Comparison of ENCODE assay signal across 15 mouse cellular contexts in genomic region chr2:146257037-146257436, GRCm38 (mm10). TPM values are rescaled to one million over a fixed set of nuclear protein-coding genes. Genes with fewer than 3 reads are reported as not detected.
DNase-seq lines count a peak whose midpoint lies in the region; ATAC-seq lines count a peak whose summit lies in the region.
"Had no signal": no experiment of that assay in that cellular context is flagged by ENCODE, and none has a peak within 500 bp of the region (broad histone marks: within the 10 kb centered on the region; RNA-seq: fewer than 3 reads in every experiment).

No protein-coding gene starts in this region.

- H3K27ac ChIP-seq in hindbrain, embryonic 11.5 days (ENCODE audit: low read depth, low read length), result no peak overlapping the region
- H3K27ac ChIP-seq in hindbrain, embryonic 13.5 days, result no peak overlapping the region
- H3K27ac ChIP-seq in midbrain, embryonic 10.5 days (replicated peaks), result no peak overlapping the region
- H3K27ac ChIP-seq in midbrain, embryonic 16.5 days (ENCODE audit: low read length), result no peak overlapping the region; the same call in 1 of the 2 replicates
- H3K27ac ChIP-seq in forebrain, embryonic 14.5 days (ENCODE audit: low read depth, low read length), result peak overlapping the region; percentile 39
- H3K27ac ChIP-seq in stomach, embryonic 14.5 days (ENCODE audit: low read length), result no peak overlapping the region
- H3K27ac ChIP-seq: heart, embryonic 13.5 days; kidney, embryonic 15.5 days had no signal

- H3K4me3 ChIP-seq in hindbrain, embryonic 11.5 days (ENCODE audit: low read depth, low read length), result no peak overlapping the region
- H3K4me3 ChIP-seq in hindbrain, embryonic 13.5 days, result no peak overlapping the region
- H3K4me3 ChIP-seq in midbrain, embryonic 10.5 days, result no peak overlapping the region
- H3K4me3 ChIP-seq in midbrain, embryonic 16.5 days (ENCODE audit: low read depth, low read length), result no peak overlapping the region
- no peak overlapping the region for H3K4me3 ChIP-seq in forebrain, embryonic 14.5 days (ENCODE audit: low read depth, low read length)
- H3K4me3 ChIP-seq in stomach, embryonic 14.5 days (ENCODE audit: low read depth, low read length), result no peak overlapping the region
- H3K4me3 ChIP-seq: heart, embryonic 13.5 days; kidney, embryonic 15.5 days had no signal

- H3K9ac ChIP-seq in hindbrain, embryonic 11.5 days (ENCODE audit: low read depth, low read length), result no peak overlapping the region
- H3K9ac ChIP-seq in hindbrain, embryonic 13.5 days, result no peak overlapping the region
- no peak overlapping the region for H3K9ac ChIP-seq in midbrain, embryonic 16.5 days (ENCODE audit: low read depth, low read length)
- no peak overlapping the region for H3K9ac ChIP-seq in forebrain, embryonic 14.5 days (ENCODE audit: low read length)
- H3K9ac ChIP-seq in stomach, embryonic 14.5 days (replicated peaks; ENCODE audit: low read depth, low read length), result no peak overlapping the region
- H3K9ac ChIP-seq: heart, embryonic 13.5 days; kidney, embryonic 15.5 days had no signal

- no peaks in the 10 kb centered on the region for H3K36me3 ChIP-seq in hindbrain, embryonic 11.5 days (ENCODE audit: control insufficient read depth, insufficient read depth, low read length)
- no peaks in the 10 kb centered on the region for H3K36me3 ChIP-seq in hindbrain, embryonic 13.5 days
- H3K36me3 ChIP-seq in midbrain, embryonic 10.5 days, result no peaks in the 10 kb centered on the region
- no peaks in the 10 kb centered on the region for H3K36me3 ChIP-seq in midbrain, embryonic 16.5 days (ENCODE audit: control insufficient read depth, insufficient read depth, low read length)
- H3K36me3 ChIP-seq in forebrain, embryonic 14.5 days (ENCODE audit: control insufficient read depth, insufficient read depth, low read length), result no peaks in the 10 kb centered on the region
- no peaks in the 10 kb centered on the region for H3K36me3 ChIP-seq in stomach, embryonic 14.5 days (ENCODE audit: control insufficient read depth, insufficient read depth, low read length)
- H3K36me3 ChIP-seq: heart, embryonic 13.5 days; kidney, embryonic 15.5 days had no signal

- ATAC-seq in hindbrain, embryonic 11.5 days (ENCODE audit: low FRiP score), result peak; percentile 31; the same call in 1 of the 2 replicates
- no peak for ATAC-seq in hindbrain, embryonic 13.5 days (ENCODE audit: low FRiP score)
- no peak for ATAC-seq in midbrain, embryonic 16.5 days
- peak; percentile 75 for ATAC-seq in forebrain, embryonic 14.5 days
- peak; percentile 79 for ATAC-seq in stomach, embryonic 14.5 days (ENCODE audit: insufficient number of reproducible peaks, insufficient read depth, low FRiP score, low read depth)

- 48% methylated on average over 3 of the region's 3 CpGs for WGBS in hindbrain, embryonic 11.5 days
- WGBS in hindbrain, embryonic 13.5 days, result 34% methylated on average over 3 of the region's 3 CpGs
- WGBS in midbrain, embryonic 10.5 days, result 48% methylated on average over 3 of the region's 3 CpGs
- 18% methylated on average over 3 of the region's 3 CpGs for WGBS in midbrain, embryonic 16.5 days
- WGBS in forebrain, embryonic 14.5 days, result 6% methylated on average over 3 of the region's 3 CpGs
- 33% methylated on average over 3 of the region's 3 CpGs for WGBS in stomach, embryonic 14.5 days

- no peak for DNase-seq in hindbrain, embryonic 11.5 days (ENCODE audit: low spot score)
- DNase-seq in midbrain, embryonic 10.5 days (ENCODE audit: low spot score), result peak; percentile 13
- peak; percentile 89 for DNase-seq in forebrain, embryonic 14.5 days (ENCODE audit: low spot score)
- no peak for DNase-seq in gastrocnemius, adult 8-10 months (ENCODE audit: low spot score in 2 of 2)
- DNase-seq in urinary bladder, postnatal 14 days (ENCODE audit: low spot score), result no peak
- DNase-seq: cerebellum, adult 9-10 months; right cerebral cortex, postnatal 25 days had no signal

- H3K4me2 ChIP-seq in hindbrain, embryonic 11.5 days (replicated peaks; ENCODE audit: low read depth, low read length), result no peak overlapping the region
- no peak overlapping the region for H3K4me2 ChIP-seq in hindbrain, embryonic 13.5 days
- H3K4me2 ChIP-seq in midbrain, embryonic 16.5 days (ENCODE audit: low read length), result no peak overlapping the region
- H3K4me2 ChIP-seq in forebrain, embryonic 14.5 days (ENCODE audit: low read length), result no peak overlapping the region
- H3K4me2 ChIP-seq in stomach, embryonic 14.5 days (replicated peaks; ENCODE audit: low read depth, low read length), result no peak overlapping the region
- H3K4me2 ChIP-seq: heart, embryonic 13.5 days; kidney, embryonic 15.5 days had no signal

- H3K27me3 ChIP-seq in hindbrain, embryonic 11.5 days (ENCODE audit: control insufficient read depth, insufficient read depth, low read length), result no peaks in the 10 kb centered on the region
- no peaks in the 10 kb centered on the region for H3K27me3 ChIP-seq in hindbrain, embryonic 13.5 days
- H3K27me3 ChIP-seq in midbrain, embryonic 10.5 days (ENCODE audit: low read depth, poor library complexity, severe bottlenecking), result peaks cover 44% of the 10 kb centered on the region
- H3K27me3 ChIP-seq in midbrain, embryonic 16.5 days (ENCODE audit: control insufficient read depth, insufficient read depth, low read depth, low read length), result no peaks in the 10 kb centered on the region
- H3K27me3 ChIP-seq in forebrain, embryonic 14.5 days (replicated peaks; ENCODE audit: control insufficient read depth, insufficient read depth, low read length), result no peaks in the 10 kb centered on the region
- H3K27me3 ChIP-seq in stomach, embryonic 14.5 days (ENCODE audit: control insufficient read depth, insufficient read depth, low read length), result no peaks in the 10 kb centered on the region
- H3K27me3 ChIP-seq: heart, embryonic 13.5 days; kidney, embryonic 15.5 days had no signal

- no peaks in the 10 kb centered on the region for H3K4me1 ChIP-seq in hindbrain, embryonic 11.5 days (replicated peaks; ENCODE audit: control insufficient read depth, insufficient read depth, low read length)
- H3K4me1 ChIP-seq in hindbrain, embryonic 13.5 days (replicated peaks), result peaks cover 45% of the 10 kb centered on the region
- H3K4me1 ChIP-seq in midbrain, embryonic 10.5 days, result peaks cover 65% of the 10 kb centered on the region
- H3K4me1 ChIP-seq in midbrain, embryonic 16.5 days (ENCODE audit: control insufficient read depth, insufficient read depth, low read length), result peaks cover 39% of the 10 kb centered on the region
- peaks cover 63% of the 10 kb centered on the region for H3K4me1 ChIP-seq in forebrain, embryonic 14.5 days (ENCODE audit: control insufficient read depth, insufficient read depth, low read length)
- no peaks in the 10 kb centered on the region for H3K4me1 ChIP-seq in stomach, embryonic 14.5 days (ENCODE audit: control insufficient read depth, insufficient read depth, low read length)

- no peaks in the 10 kb centered on the region for H3K9me3 ChIP-seq in hindbrain, embryonic 11.5 days (ENCODE audit: control insufficient read depth, low read length)
- no peaks in the 10 kb centered on the region for H3K9me3 ChIP-seq in hindbrain, embryonic 13.5 days
- H3K9me3 ChIP-seq in midbrain, embryonic 10.5 days (replicated peaks), result no peaks in the 10 kb centered on the region
- H3K9me3 ChIP-seq in midbrain, embryonic 16.5 days (replicated peaks; ENCODE audit: control insufficient read depth, low read length, poor library complexity, severe bottlenecking), result no peaks in the 10 kb centered on the region
- H3K9me3 ChIP-seq in forebrain, embryonic 14.5 days (replicated peaks; ENCODE audit: control insufficient read depth, low read length), result no peaks in the 10 kb centered on the region
- no peaks in the 10 kb centered on the region for H3K9me3 ChIP-seq in stomach, embryonic 14.5 days (ENCODE audit: control insufficient read depth, low read depth, low read length)
- H3K9me3 ChIP-seq: heart, embryonic 13.5 days; kidney, embryonic 15.5 days had no signal

RNA-seq across cellular contexts. Expression of gene Insm1, which starts 35.3 kb away (rescaled TPM):
- polyA plus RNA-seq in hindbrain, embryonic 11.5 days (2014; fragmentation: Nextera tagmentation; extraction: Ambion mirVana), result 11.9 and 12.3 TPM in 2 replicates
- polyA plus RNA-seq in hindbrain, embryonic 13.5 days (2015; fragmentation: Nextera tagmentation; extraction: Ambion mirVana), result 4.0 and 4.8 TPM in 2 replicates
- 3.0 and 4.7 TPM in 2 replicates for polyA plus RNA-seq in midbrain, embryonic 10.5 days (2016; fragmentation: Nextera tagmentation; extraction: Ambion mirVana)
- polyA plus RNA-seq in midbrain, embryonic 16.5 days (2015; fragmentation: Nextera tagmentation; extraction: Ambion mirVana), result 2.7 TPM in 2 replicates
- polyA plus RNA-seq in forebrain, embryonic 14.5 days (2014; fragmentation: Nextera tagmentation; extraction: Ambion mirVana), result 12.6 and 14.7 TPM in 2 replicates
- polyA plus RNA-seq in stomach, embryonic 14.5 days (2014; fragmentation: Nextera tagmentation; extraction: Ambion mirVana), result 1.1 and 1.3 TPM in 2 replicates
- total RNA-seq in gastrocnemius, adult 8-10 months (2022), result not detected
- total RNA-seq: gastrocnemius, postnatal 14 days; megakaryocyte, adult 5-6 weeks; neutrophil, adult 5-6 weeks had no signal
- polyA plus RNA-seq: heart, embryonic 13.5 days had no signal

Comparison
In these comparisons a context has a peak if more than half of its experiments do, and no peak if none do; other contexts are left out.
1. ATAC-seq: peak in hindbrain, embryonic 11.5 days (single experiment), forebrain, embryonic 14.5 days (single experiment) and stomach, embryonic 14.5 days (single experiment); none in hindbrain, embryonic 13.5 days (single experiment) and midbrain, embryonic 16.5 days (single experiment).
2. DNase-seq: peak in midbrain, embryonic 10.5 days (single experiment) and forebrain, embryonic 14.5 days (single experiment); none in hindbrain, embryonic 11.5 days (single experiment), gastrocnemius, adult 8-10 months (0 of 2) and urinary bladder, postnatal 14 days (single experiment).